Mouse (Mus musculus): ENCODE measurements around the gene Ltb4r1.

- no peak for TF ChIP-seq EP300 (IDR thresholded peaks at IDR 0.05; ENCODE audit: insufficient read depth, low read depth, low read length)
- TF ChIP-seq POLR2A (IDR thresholded peaks at IDR 0.05; ENCODE audit: insufficient read depth, low read length) = no peak
- TF ChIP-seq CTCF (IDR thresholded peaks at IDR 0.05; ENCODE audit: low read depth, low read length) = no peak
These were observed 37.7 kb upstream of the Ltb4r1 start for GRCm38 (mm10) chr14:55727889-55728685.
